ENCODE assay signal across 8 mouse cellular contexts in the genomic region with DNA sequence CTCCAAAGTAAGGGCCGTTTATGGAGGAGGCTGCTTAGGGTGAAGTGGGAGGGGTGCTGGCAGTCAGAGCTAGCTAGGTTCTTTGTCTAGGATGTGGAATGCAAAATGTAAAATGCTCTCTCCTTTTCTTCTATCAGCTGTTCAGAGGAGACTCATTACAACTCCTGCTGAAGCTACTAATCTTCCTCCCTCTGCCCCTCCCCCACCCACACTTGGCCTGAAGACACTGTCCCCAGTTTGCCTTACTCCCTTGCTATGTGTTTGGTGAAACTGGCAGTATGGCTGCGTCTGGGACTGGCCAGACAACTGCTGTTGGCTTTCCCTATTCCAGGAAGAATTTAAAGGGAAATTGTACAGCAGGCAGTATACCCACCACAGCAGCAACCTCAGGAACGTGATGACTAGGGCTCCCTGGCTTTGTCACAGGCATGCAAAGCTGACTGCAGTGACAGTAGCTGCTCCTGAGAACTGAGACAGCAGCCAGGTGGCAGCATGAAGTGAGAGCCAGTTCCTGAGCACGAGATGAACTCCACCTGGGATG. TPM values are rescaled to one million over a fixed set of nuclear protein-coding genes. Genes with fewer than 3 reads are reported as not detected.
A peak's percentile ranks its signal among the peaks of the same experiment; 100 is the strongest.
DNase-seq lines count a peak whose midpoint lies in the region; ATAC-seq and TF ChIP-seq lines count a peak whose summit lies in the region.

No protein-coding gene starts in this region.

- no peak overlapping the region for H3K27ac ChIP-seq in kidney, embryonic 16.5 days (ENCODE audit: low read length)
- H3K27ac ChIP-seq in midbrain, embryonic 11.5 days (ENCODE audit: low read depth, low read length), result no peak overlapping the region

- H3K9me3 ChIP-seq in kidney, embryonic 16.5 days (ENCODE audit: low read length), result no peaks in the 10 kb centered on the region
- H3K9me3 ChIP-seq in midbrain, embryonic 11.5 days (ENCODE audit: control insufficient read depth, low read length), result no peaks in the 10 kb centered on the region

- no peak for DNase-seq in kidney, adult 18-20 months
- DNase-seq in brain, embryonic 14.5 days (ENCODE audit: low read depth), result peak; percentile 81
- DNase-seq in embryo, embryonic 11 days, result peak; percentile 21
- no peak for DNase-seq in midbrain, embryonic 11.5 days (ENCODE audit: low spot score, missing footprints)
- DNase-seq in urinary bladder, postnatal 36 days (ENCODE audit: low spot score in 2 of 2), result no peak
- no peak for DNase-seq in adrenal gland, adult 8-10 months
- DNase-seq in urinary bladder, postnatal 4 days (ENCODE audit: low spot score in 2 of 2), result no peak

- WGBS in kidney, embryonic 16.5 days, result 39% methylated on average over 4 of the region's 4 CpGs
- WGBS in midbrain, embryonic 11.5 days, result 39% methylated on average over 4 of the region's 4 CpGs

- peaks cover 15% of the 10 kb centered on the region for H3K4me1 ChIP-seq in kidney, embryonic 16.5 days (ENCODE audit: insufficient read depth, low read length)
- peaks cover 7% of the 10 kb centered on the region; the same call in 1 of the 2 replicates for H3K4me1 ChIP-seq in midbrain, embryonic 11.5 days (ENCODE audit: control insufficient read depth, insufficient read depth, low read length)

- H3K27me3 ChIP-seq in kidney, embryonic 16.5 days (ENCODE audit: insufficient read depth, low read length), result no peaks in the 10 kb centered on the region
- H3K27me3 ChIP-seq in midbrain, embryonic 11.5 days (ENCODE audit: control insufficient read depth, insufficient read depth, low read length), result no peaks in the 10 kb centered on the region

- H3K36me3 ChIP-seq in kidney, embryonic 16.5 days (ENCODE audit: insufficient read depth, low read length), result peaks cover 17% of the 10 kb centered on the region
- H3K36me3 ChIP-seq in midbrain, embryonic 11.5 days (ENCODE audit: control insufficient read depth, insufficient read depth, low read length), result peaks cover 7% of the 10 kb centered on the region; the same call in 1 of the 2 replicates

- peak overlapping the region; percentile 31; the same call in 1 of the 2 replicates for H3K4me2 ChIP-seq in kidney, embryonic 16.5 days (replicated peaks; ENCODE audit: low read depth, low read length)
- peak overlapping the region; percentile 19; the same call in 1 of the 2 replicates for H3K4me2 ChIP-seq in midbrain, embryonic 11.5 days

- no peak for TF ChIP-seq POLR2A in brain, embryonic 14.5 days (IDR thresholded peaks at IDR 0.05; ENCODE audit: borderline replicate concordance, extremely low read depth, insufficient read depth, insufficient read length, poor library complexity, severe bottlenecking)

- peak overlapping the region; percentile 19 for H3K4me3 ChIP-seq in kidney, embryonic 16.5 days (ENCODE audit: low read length)
- no peak overlapping the region for H3K4me3 ChIP-seq in midbrain, embryonic 11.5 days (ENCODE audit: low read depth, low read length)

- no peak for ATAC-seq in kidney, embryonic 16.5 days (ENCODE audit: low FRiP score, low TSS enrichment)
- peak; percentile 70; the same call in 1 of the 2 replicates for ATAC-seq in midbrain, embryonic 11.5 days (ENCODE audit: low FRiP score)

- no peak for TF ChIP-seq CTCF in brain, embryonic 14.5 days (IDR thresholded peaks at IDR 0.05; ENCODE audit: borderline replicate concordance, extremely low read depth, insufficient read depth, insufficient read length)

- no peak overlapping the region; the same call in 1 of the 2 replicates for H3K9ac ChIP-seq in kidney, embryonic 16.5 days (replicated peaks; ENCODE audit: low read length)
- no peak overlapping the region for H3K9ac ChIP-seq in midbrain, embryonic 11.5 days (ENCODE audit: low read length)

RNA-seq across cellular contexts. Expression of gene Gpr21, which starts 0.9 kb away (rescaled TPM):
- 0.77 and 1.5 TPM in 2 replicates for polyA plus RNA-seq in kidney, embryonic 16.5 days (2015; fragmentation: Nextera tagmentation; extraction: Ambion mirVana)
- 4.8 and 11.5 TPM in 2 replicates for polyA plus RNA-seq in brain, embryonic 14.5 days (2012; rRNA removed)
- 1.9 and 2.1 TPM in 2 replicates for polyA plus RNA-seq in midbrain, embryonic 11.5 days (2014; fragmentation: Nextera tagmentation; extraction: Ambion mirVana)
- 1 to 10 TPM in 3 of 4 experiments, under 1 TPM in 1; 0.99 to 4.4 (median 1.9) TPM for total RNA-seq in adrenal gland, adult 8-10 months (2022)

Comparison
In these comparisons a context has a peak if more than half of its experiments do, and no peak if none do; other contexts are left out.
1. DNase-seq: peak in brain, embryonic 14.5 days (single experiment) and embryo, embryonic 11 days (single experiment); none in kidney, adult 18-20 months (single experiment), midbrain, embryonic 11.5 days (single experiment), urinary bladder, postnatal 36 days (0 of 2), adrenal gland, adult 8-10 months (single experiment) and urinary bladder, postnatal 4 days (0 of 2).